Mouse (Mus musculus): ENCODE results near the gene Cdrt4. TPM values are rescaled to one million over a fixed set of nuclear protein-coding genes. Genes with fewer than 3 reads are reported as not detected.

Gene Cdrt4
- polyA plus RNA-seq, 1 experiment from 2014 or later = not detected

DNA sequence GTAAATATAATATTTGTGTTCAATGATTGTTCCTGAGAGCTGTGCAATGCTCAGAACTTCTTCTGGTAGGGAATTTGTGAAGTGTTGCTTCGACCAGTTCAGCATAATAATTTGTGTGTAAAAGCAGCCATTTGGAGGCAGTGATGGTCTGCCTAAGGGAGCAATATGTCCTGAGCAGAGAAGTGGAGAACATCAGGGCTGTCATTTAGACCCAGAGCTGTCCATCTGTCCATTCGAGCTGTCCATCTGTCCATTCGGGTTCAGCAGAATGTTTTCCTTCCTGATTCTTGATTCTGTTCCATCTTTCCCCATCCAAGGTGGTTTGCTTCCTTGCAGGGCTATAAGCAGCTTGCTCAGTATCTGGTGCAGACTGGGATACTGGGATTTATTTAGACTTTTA lies 33.4 kb downstream of the Cdrt4 start:
- H3K36me3 ChIP-seq (ENCODE audit: control insufficient read depth, insufficient read depth) = no peaks in the 10 kb centered on the region
- H3K4me1 ChIP-seq (ENCODE audit: control insufficient read depth, low read depth, low read length) = no peaks in the 10 kb centered on the region
- H3K4me3 ChIP-seq (ENCODE audit: low read depth, low read length) = no peak overlapping the region
- no peaks in the 10 kb centered on the region for H3K9me3 ChIP-seq (replicated peaks; ENCODE audit: control insufficient read depth, low read length)
- H3K27me3 ChIP-seq (ENCODE audit: control insufficient read depth, insufficient read depth, low read depth, low read length) = no peaks in the 10 kb centered on the region
- no peak overlapping the region for H3K9ac ChIP-seq (ENCODE audit: low read depth, low read length)
- WGBS (ENCODE audit: insufficient replicate concordance) = 29% methylated on average over 3 of the region's 3 CpGs
- ATAC-seq (ENCODE audit: low read depth) = no peak
- no peak overlapping the region for H3K4me2 ChIP-seq (ENCODE audit: low read depth, low read length)
- no peak overlapping the region for H3K27ac ChIP-seq (ENCODE audit: low read length)

DNA sequence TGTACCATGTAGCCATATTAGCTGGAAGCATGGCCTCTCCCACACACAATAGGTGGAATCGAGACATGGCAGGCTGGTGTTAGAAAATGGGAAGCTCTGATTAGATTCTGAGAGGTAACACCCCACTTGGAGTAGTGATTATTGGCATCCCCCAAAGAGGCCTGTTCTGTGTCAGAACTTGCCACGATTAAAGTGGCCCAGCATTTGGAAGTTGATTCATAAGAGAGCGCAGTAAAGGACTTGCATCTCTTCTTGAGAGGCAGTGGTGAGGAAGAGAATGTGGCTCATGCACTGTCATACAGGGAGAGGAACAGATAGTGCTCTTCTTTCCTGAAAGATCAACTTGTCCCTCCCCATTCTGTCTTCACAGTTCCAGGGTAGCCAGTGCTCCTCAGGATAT lies 34.1 kb downstream of the Cdrt4 start:
- ATAC-seq (ENCODE audit: low read depth) = no peak
- Histone ChIP-seq H3K9me3 (replicated peaks; ENCODE audit: control insufficient read depth, low read length) (no peaks in the 10 kb centered on the region), H3K4me2 (ENCODE audit: low read depth, low read length) (no peak overlapping the region), H3K36me3 (ENCODE audit: control insufficient read depth, insufficient read depth) (no peaks in the 10 kb centered on the region), H3K27me3 (ENCODE audit: control insufficient read depth, insufficient read depth, low read depth, low read length) (no peaks in the 10 kb centered on the region), H3K9ac (ENCODE audit: low read depth, low read length) (no peak overlapping the region), H3K4me3 (ENCODE audit: low read depth, low read length) (no peak overlapping the region), H3K27ac (ENCODE audit: low read length) (no peak overlapping the region), H3K4me1 (ENCODE audit: control insufficient read depth, low read depth, low read length) (no peaks in the 10 kb centered on the region)
- WGBS (ENCODE audit: insufficient replicate concordance) = 51% methylated on average over 3 of the region's 3 CpGs

DNA sequence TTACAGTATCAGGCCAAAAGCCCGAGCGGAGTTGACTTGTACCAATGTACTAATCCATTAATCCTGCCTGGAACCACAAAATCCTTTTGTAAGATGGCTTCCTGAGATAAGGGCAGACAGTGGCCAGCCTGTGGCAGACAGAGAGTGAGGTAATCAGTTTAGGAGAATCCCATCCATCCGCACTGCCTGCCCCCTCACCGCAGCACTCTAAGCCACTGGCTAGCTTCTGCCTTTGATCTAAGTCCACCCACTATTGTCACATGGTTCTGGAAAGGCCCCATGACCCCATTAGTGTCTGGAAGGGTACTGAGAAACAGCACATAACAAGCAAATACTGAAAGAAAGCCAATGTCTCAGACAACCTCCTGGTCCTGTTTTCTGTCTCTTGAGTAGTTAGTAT lies 35.6 kb downstream of the Cdrt4 start:
- no peak overlapping the region for H3K4me3 ChIP-seq (ENCODE audit: low read depth, low read length)
- WGBS (ENCODE audit: insufficient replicate concordance) = 36% methylated on average over 4 of the region's 4 CpGs
- H3K27me3 ChIP-seq (ENCODE audit: control insufficient read depth, insufficient read depth, low read depth, low read length) = no peaks in the 10 kb centered on the region
- H3K36me3 ChIP-seq (ENCODE audit: control insufficient read depth, insufficient read depth) = no peaks in the 10 kb centered on the region
- H3K9ac ChIP-seq (ENCODE audit: low read depth, low read length) = no peak overlapping the region
- no peak for ATAC-seq (ENCODE audit: low read depth)
- H3K9me3 ChIP-seq (replicated peaks; ENCODE audit: control insufficient read depth, low read length) = no peaks in the 10 kb centered on the region
- no peaks in the 10 kb centered on the region for H3K4me1 ChIP-seq (ENCODE audit: control insufficient read depth, low read depth, low read length)
- H3K4me2 ChIP-seq (ENCODE audit: low read depth, low read length) = no peak overlapping the region
- no peak overlapping the region for H3K27ac ChIP-seq (ENCODE audit: low read length)

DNA sequence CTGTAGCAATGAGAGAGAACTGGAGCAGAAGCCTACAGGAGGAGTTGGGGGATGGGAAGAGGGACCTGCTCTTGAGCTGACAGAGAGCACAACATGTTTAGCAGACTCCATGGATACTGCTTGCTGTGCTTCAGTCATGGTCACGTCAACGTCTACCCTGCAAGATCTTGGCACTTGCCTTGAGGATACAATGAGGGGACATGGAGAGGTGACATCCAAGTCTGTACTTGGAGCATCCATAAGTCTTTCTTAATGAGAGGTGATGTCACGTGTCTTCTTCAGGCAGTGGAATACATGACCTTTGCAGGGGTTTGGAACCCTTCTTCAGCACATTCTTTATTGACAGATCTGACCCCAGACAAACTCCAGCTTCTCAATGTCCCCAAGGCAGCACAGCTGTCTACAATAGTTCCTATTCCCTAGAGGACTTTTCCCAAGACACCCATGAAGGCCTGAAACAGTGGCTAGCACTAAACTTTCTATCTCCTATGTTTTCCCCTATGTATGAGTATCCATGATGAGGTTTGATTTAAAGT lies 39.2 kb downstream of the Cdrt4 start:
- H3K4me3 ChIP-seq (ENCODE audit: low read depth, low read length) = no peak overlapping the region
- H3K27me3 ChIP-seq (ENCODE audit: control insufficient read depth, insufficient read depth, low read depth, low read length) = no peaks in the 10 kb centered on the region
- 53% methylated on average over 3 of the region's 3 CpGs for WGBS (ENCODE audit: insufficient replicate concordance)
- H3K4me2 ChIP-seq (ENCODE audit: low read depth, low read length) = no peak overlapping the region
- no peaks in the 10 kb centered on the region for H3K9me3 ChIP-seq (replicated peaks; ENCODE audit: control insufficient read depth, low read length)
- no peak for ATAC-seq (ENCODE audit: low read depth)
- no peaks in the 10 kb centered on the region for H3K36me3 ChIP-seq (ENCODE audit: control insufficient read depth, insufficient read depth)
- no peaks in the 10 kb centered on the region for H3K4me1 ChIP-seq (ENCODE audit: control insufficient read depth, low read depth, low read length)
- no peak overlapping the region for H3K9ac ChIP-seq (ENCODE audit: low read depth, low read length)
- H3K27ac ChIP-seq (ENCODE audit: low read length) = no peak overlapping the region

DNA sequence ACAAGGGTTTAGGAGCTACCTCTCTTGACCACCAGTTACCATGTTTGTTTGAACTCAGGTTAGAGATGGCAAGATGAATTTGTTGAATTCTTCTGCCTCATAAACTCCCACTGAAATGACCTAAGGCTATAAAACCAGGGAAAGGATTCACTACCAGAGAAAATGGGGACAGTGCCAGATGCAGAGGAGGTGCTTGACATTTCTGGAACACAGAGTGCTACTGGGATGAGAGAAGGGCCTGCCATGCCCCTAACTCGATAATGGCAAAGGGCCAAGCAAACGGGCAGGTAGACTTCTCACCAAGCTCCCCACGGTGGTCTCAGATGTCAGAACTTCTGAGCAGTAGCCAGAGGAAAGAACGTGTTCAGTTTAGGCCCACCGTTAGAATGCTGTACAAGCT lies 39.8 kb downstream of the Cdrt4 start:
- H3K4me3 ChIP-seq (ENCODE audit: low read depth, low read length) = no peak overlapping the region
- H3K9me3 ChIP-seq (replicated peaks; ENCODE audit: control insufficient read depth, low read length) = no peaks in the 10 kb centered on the region
- H3K27ac ChIP-seq (ENCODE audit: low read length) = no peak overlapping the region
- H3K4me2 ChIP-seq (ENCODE audit: low read depth, low read length) = no peak overlapping the region
- H3K9ac ChIP-seq (ENCODE audit: low read depth, low read length) = no peak overlapping the region
- no peaks in the 10 kb centered on the region for H3K27me3 ChIP-seq (ENCODE audit: control insufficient read depth, insufficient read depth, low read depth, low read length)
- WGBS (ENCODE audit: insufficient replicate concordance) = 60% methylated on average over 5 of the region's 5 CpGs
- ATAC-seq (ENCODE audit: low read depth) = no peak
- H3K36me3 ChIP-seq (ENCODE audit: control insufficient read depth, insufficient read depth) = no peaks in the 10 kb centered on the region
- no peaks in the 10 kb centered on the region for H3K4me1 ChIP-seq (ENCODE audit: control insufficient read depth, low read depth, low read length)

DNA sequence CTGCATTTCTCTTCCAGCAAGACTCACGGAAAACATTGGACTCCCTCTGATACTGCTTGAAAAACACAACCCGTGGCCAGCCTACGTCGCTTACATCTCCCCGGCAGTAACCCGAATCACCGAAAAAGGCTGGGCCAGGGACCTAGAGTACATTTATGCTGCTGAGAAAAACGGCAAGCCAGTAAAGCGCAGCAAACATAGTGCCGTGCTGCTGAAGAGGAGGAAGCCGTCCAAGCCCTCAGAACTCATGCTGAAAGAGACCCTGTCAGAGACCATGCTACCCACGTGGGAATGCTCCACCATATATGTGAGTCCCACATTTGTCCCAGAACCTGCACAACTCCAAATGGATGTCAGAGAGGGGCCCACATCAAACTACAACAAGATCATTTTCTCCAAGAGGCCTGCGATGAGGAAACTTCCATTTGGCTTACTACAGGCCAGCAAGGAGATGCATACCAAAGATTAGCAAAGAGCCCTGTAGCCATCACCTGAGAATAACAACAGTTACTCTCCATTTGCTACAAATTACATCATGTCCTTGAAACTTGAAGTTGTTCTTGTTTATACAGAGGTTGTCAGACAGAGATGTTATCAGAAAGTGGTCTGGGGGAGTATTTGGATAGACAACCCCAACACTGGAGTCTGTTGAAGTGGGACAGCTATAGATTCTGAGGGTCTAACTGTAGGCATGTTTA lies 41.7 kb downstream of the Cdrt4 start:
- Histone ChIP-seq H3K27me3 (ENCODE audit: control insufficient read depth, insufficient read depth, low read depth, low read length) (no peaks in the 10 kb centered on the region), H3K4me1 (ENCODE audit: control insufficient read depth, low read depth, low read length) (no peaks in the 10 kb centered on the region), H3K9ac (ENCODE audit: low read depth, low read length) (no peak overlapping the region), H3K27ac (ENCODE audit: low read length) (no peak overlapping the region), H3K9me3 (replicated peaks; ENCODE audit: control insufficient read depth, low read length) (no peaks in the 10 kb centered on the region), H3K4me2 (ENCODE audit: low read depth, low read length) (no peak overlapping the region), H3K36me3 (ENCODE audit: control insufficient read depth, insufficient read depth) (no peaks in the 10 kb centered on the region), H3K4me3 (ENCODE audit: low read depth, low read length) (no peak overlapping the region)
- 66% methylated on average over 13 of the region's 13 CpGs for WGBS (ENCODE audit: insufficient replicate concordance)
- ATAC-seq (ENCODE audit: low read depth) = no peak

DNA sequence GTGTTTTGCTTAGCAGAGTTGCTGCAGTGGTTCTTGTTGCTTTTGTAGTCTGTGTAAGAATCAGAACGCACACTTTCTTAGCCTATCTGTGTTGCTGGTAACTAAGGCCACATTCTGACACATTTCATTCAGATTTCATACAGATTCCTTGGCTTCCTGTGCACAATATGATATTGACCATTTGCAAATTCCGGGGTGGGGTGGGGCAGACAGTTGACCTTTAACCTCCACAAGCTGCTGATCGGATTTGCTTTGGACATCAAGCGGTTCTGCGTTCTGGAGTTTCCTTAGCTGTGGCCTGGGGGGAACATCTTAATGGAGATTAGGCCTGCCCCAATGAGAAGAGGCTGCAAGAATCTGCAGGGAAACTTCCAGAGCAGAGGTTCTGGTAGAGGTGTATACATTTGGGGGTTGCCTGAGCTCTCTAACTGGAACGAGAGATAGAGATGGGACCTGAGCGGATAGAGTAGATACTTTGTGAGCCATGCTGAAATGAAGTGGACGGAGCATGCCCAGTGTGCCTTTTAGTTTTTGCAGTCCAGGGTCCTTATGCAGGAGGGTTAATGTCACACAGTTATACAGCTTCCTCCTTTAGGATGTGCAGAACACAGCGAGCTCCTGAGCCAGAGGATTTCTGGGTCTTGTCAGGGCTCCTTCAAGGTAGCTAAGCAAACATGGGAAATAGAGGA lies 44.2 kb downstream of the Cdrt4 start:
- H3K4me3 ChIP-seq (ENCODE audit: low read depth, low read length) = no peak overlapping the region
- no peak for ATAC-seq (ENCODE audit: low read depth)
- WGBS (ENCODE audit: insufficient replicate concordance) = 63% methylated on average over 9 of the region's 9 CpGs

DNA sequence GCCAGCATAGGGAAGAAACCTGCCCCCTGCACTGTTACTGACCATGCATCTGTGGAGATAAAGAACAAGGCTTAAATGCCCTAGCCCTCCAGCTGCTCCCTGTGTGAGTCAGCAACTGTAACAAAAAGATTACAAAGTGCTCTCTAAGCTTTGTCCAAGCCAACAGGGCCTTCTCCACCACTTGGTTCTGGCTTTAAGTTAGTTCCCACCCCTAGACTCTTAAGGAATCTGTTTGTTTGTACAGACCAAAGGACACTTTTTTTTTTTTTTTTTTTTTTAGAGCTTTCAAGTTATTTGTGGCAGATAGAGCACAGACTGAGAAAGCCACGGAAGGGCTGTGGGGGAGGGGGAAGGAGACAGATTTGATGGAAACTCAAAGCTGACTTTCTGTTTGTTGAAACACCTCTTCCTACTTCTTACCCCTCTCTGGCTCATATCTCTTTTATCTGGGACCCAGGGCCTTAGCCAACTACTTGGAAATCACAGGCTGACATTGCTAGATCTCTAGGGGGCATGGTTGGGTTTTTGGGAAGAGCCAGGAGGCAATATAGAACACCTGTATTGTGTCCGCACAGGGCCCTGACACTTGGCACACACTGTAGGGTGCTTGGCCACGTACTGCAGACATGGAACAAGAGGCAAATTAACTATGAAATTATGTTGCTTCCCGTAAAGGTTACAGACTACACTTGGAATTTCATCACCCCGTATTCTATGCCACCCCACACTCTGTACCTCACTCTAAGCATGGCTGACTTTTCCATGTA lies 44.9 kb downstream of the Cdrt4 start:
- 45% methylated on average over 5 of the region's 5 CpGs for WGBS (ENCODE audit: insufficient replicate concordance)
- Histone ChIP-seq H3K9ac (ENCODE audit: low read depth, low read length) (no peak overlapping the region), H3K4me1 (ENCODE audit: control insufficient read depth, low read depth, low read length) (no peaks in the 10 kb centered on the region), H3K4me3 (ENCODE audit: low read depth, low read length) (no peak overlapping the region), H3K27ac (ENCODE audit: low read length) (no peak overlapping the region), H3K36me3 (ENCODE audit: control insufficient read depth, insufficient read depth) (no peaks in the 10 kb centered on the region), H3K4me2 (ENCODE audit: low read depth, low read length) (no peak overlapping the region), H3K27me3 (ENCODE audit: control insufficient read depth, insufficient read depth, low read depth, low read length) (no peaks in the 10 kb centered on the region), H3K9me3 (replicated peaks; ENCODE audit: control insufficient read depth, low read length) (no peaks in the 10 kb centered on the region)
- ATAC-seq (ENCODE audit: low read depth) = no peak

More for the DNA sequence above, 44.2 kb downstream of the Cdrt4 start:
- no peaks in the 10 kb centered on the region for H3K9me3 ChIP-seq (replicated peaks; ENCODE audit: control insufficient read depth, low read length)
- no peak overlapping the region for H3K27ac ChIP-seq (ENCODE audit: low read length)
- H3K4me1 ChIP-seq (ENCODE audit: control insufficient read depth, low read depth, low read length) = no peaks in the 10 kb centered on the region
- H3K4me2 ChIP-seq (ENCODE audit: low read depth, low read length) = no peak overlapping the region
- H3K36me3 ChIP-seq (ENCODE audit: control insufficient read depth, insufficient read depth) = no peaks in the 10 kb centered on the region
- no peak overlapping the region for H3K9ac ChIP-seq (ENCODE audit: low read depth, low read length)
- no peaks in the 10 kb centered on the region for H3K27me3 ChIP-seq (ENCODE audit: control insufficient read depth, insufficient read depth, low read depth, low read length)

DNA sequence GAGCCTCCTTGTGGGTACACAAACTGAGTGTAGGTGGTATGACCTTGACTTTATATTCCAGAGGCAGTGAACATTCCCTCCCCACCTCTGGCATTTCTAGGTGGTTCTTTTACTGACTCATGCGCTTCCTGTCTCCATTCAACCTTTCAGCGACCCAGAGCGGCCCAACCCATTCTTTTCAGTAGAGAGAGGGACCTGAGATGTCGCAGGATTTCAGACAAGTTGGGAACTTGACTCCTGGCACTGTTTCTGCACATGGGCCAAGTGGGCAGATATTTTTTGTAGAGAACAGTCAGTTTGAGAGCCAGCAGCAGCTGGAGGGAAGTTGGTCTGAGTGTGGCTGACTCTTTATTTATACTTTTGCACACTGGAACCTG lies 45.5 kb downstream of the Cdrt4 start:
- WGBS (ENCODE audit: insufficient replicate concordance) = 47% methylated on average over 4 of the region's 4 CpGs
- Histone ChIP-seq H3K27ac (ENCODE audit: low read length) (no peak overlapping the region), H3K4me1 (ENCODE audit: control insufficient read depth, low read depth, low read length) (no peaks in the 10 kb centered on the region), H3K9ac (ENCODE audit: low read depth, low read length) (no peak overlapping the region), H3K9me3 (replicated peaks; ENCODE audit: control insufficient read depth, low read length) (no peaks in the 10 kb centered on the region), H3K27me3 (ENCODE audit: control insufficient read depth, insufficient read depth, low read depth, low read length) (no peaks in the 10 kb centered on the region), H3K4me3 (ENCODE audit: low read depth, low read length) (no peak overlapping the region), H3K36me3 (ENCODE audit: control insufficient read depth, insufficient read depth) (no peaks in the 10 kb centered on the region), H3K4me2 (ENCODE audit: low read depth, low read length) (no peak overlapping the region)
- ATAC-seq (ENCODE audit: low read depth) = no peak
